Mouse (Mus musculus) thymus, postnatal 0 days (tissue): ENCODE data around the gene Zbtb7a. TPM values are rescaled to one million over a fixed set of nuclear protein-coding genes. Genes with fewer than 3 reads are reported as not detected.
"Not testable (repeated sequence)": the region's sequence is repeated elsewhere in the genome, so short reads cannot be mapped to it uniquely, and the experiment has no call there.

Experiments used
- DNase-seq: peaks from one replicate; pipeline ENCODE4 v3.0.0-alpha.2; 2015; ENCODE audit warnings: low spot score
- polyA plus RNA-seq: library from polyadenylated mRNA; unstranded; fragments of >200 nt; fragmentation: Nextera tagmentation; extraction: Ambion mirVana; gene quantifications from 2 replicates; pipeline ENCODE4 v1.2.1, GENCODE M21; 2015

Zbtb7a gene
- polyA plus RNA-seq, 1 experiment from 2014 or later: 44.9 TPM

- no peak for DNase-seq
These were observed 33.0 kb downstream of the Zbtb7a start for GRCm38 (mm10) chr10:81168087-81168431.

GRCm38 (mm10) chr10:81168521-81169244, 33.7 kb downstream of the Zbtb7a start:
- DNase-seq: peak; percentile 93

- peak; percentile 73 for DNase-seq
These were observed 34.4 kb downstream of the Zbtb7a start for GRCm38 (mm10) chr10:81169411-81169900.

GRCm38 (mm10) chr10:81173132-81173531, 38.1 kb downstream of the Zbtb7a start:
- peak; percentile 91 for DNase-seq

- peak; percentile 90 for DNase-seq
These were observed 39.8 kb downstream of the Zbtb7a start for GRCm38 (mm10) chr10:81174617-81175344.

GRCm38 (mm10) chr10:81175345-81175701, 40.3 kb downstream of the Zbtb7a start:
- DNase-seq: not testable (repeated sequence)

GRCm38 (mm10) chr10:81175936-81176465, 41.0 kb downstream of the Zbtb7a start:
- no peak for DNase-seq

- peak; percentile 98 for DNase-seq
These were observed 41.6 kb downstream of the Zbtb7a start, which contains the start of gene Eef2 for GRCm38 (mm10) chr10:81176466-81177271. TSS of gene Eef2 (plus strand) at chr10:81176631.

- DNase-seq: no peak
These were observed 42.5 kb downstream of the Zbtb7a start for GRCm38 (mm10) chr10:81177491-81177925.

GRCm38 (mm10) chr10:81177958-81178712, 43.1 kb downstream of the Zbtb7a start:
- no peak for DNase-seq

- DNase-seq: no peak
These were observed 43.9 kb downstream of the Zbtb7a start for GRCm38 (mm10) chr10:81178927-81179326.

- DNase-seq: no peak
These were observed 44.7 kb downstream of the Zbtb7a start for GRCm38 (mm10) chr10:81179451-81180342.

- no peak for DNase-seq
These were observed 45.9 kb downstream of the Zbtb7a start for GRCm38 (mm10) chr10:81180946-81181345.

- DNase-seq: not testable (repeated sequence)
These were observed 46.8 kb downstream of the Zbtb7a start for GRCm38 (mm10) chr10:81181860-81182259.

- DNase-seq: peak; percentile 99
These were observed 47.6 kb downstream of the Zbtb7a start, which contains the start of gene Dapk3 for GRCm38 (mm10) chr10:81182336-81183333. TSS of gene Dapk3 (plus strand) at chr10:81183005.

- no peak for DNase-seq
These were observed 48.8 kb downstream of the Zbtb7a start, which contains the start of gene 4930442H23Rik for GRCm38 (mm10) chr10:81183805-81184204. TSS of gene 4930442H23Rik (minus strand) at chr10:81183849.

GRCm38 (mm10) chr10:81184765-81185164, 49.7 kb downstream of the Zbtb7a start:
- DNase-seq: no peak

GRCm38 (mm10) chr10:81187161-81187560, 52.1 kb downstream of the Zbtb7a start:
- no peak for DNase-seq
